Mouse (Mus musculus): ENCODE data around the gene Cmah. TPM values are rescaled to one million over a fixed set of nuclear protein-coding genes. Genes with fewer than 3 reads are reported as not detected.

The Cmah gene
- total and polyA plus RNA-seq, 3 experiments: 1.4 to 2.2 TPM; not detected in 1

- DNase-seq (ENCODE audit: low read depth, low spot score): no peak
- Histone ChIP-seq H3K27me3 (ENCODE audit: control insufficient read depth in 1 of 2, insufficient read depth in 2 of 2, low read length in 2 of 2) (peaks cover 9 to 13% of the 10 kb centered on the region in 2 experiments), H3K79me2 (ENCODE audit: control insufficient read depth, insufficient read depth, low read length, poor library complexity) (no peaks in the 10 kb centered on the region), H3K4me3 (ENCODE audit: control insufficient read depth in 1 of 2, insufficient read depth in 1 of 2, low read depth in 2 of 2, low read length in 2 of 2) (no peak overlapping the region), H3K27ac (ENCODE audit: control insufficient read depth, low read depth, low read length) (no peak overlapping the region), H3K4me1 (ENCODE audit: control insufficient read depth in 1 of 2, insufficient read depth in 2 of 2, low read length in 2 of 2) (no peaks in the 10 kb centered on the region), H3K36me3 (ENCODE audit: control insufficient read depth in 1 of 2, insufficient read depth in 2 of 2, low read length in 2 of 2) (no peaks in the 10 kb centered on the region), H3K9ac (ENCODE audit: control insufficient read depth, low read depth, low read length, poor library complexity, severe bottlenecking) (no peak overlapping the region), H3K9me3 (replicated peaks; ENCODE audit: insufficient read depth, low read length) (no peaks in the 10 kb centered on the region)
- TF ChIP-seq UBTF (IDR thresholded peaks at IDR 0.05; ENCODE audit: borderline replicate concordance, insufficient read depth, low read depth, low read length) (no peak), JUND (IDR thresholded peaks at IDR 0.05; ENCODE audit: low read depth, low read length) (no peak), MXI1 (IDR thresholded peaks at IDR 0.05; ENCODE audit: low read depth, low read length) (no peak), GATA1 (IDR thresholded peaks at IDR 0.05; ENCODE audit: low read depth, low read length) (no peak), RCOR1 (IDR thresholded peaks at IDR 0.05; ENCODE audit: low read depth, low read length) (no peak), MAZ (IDR thresholded peaks at IDR 0.05; ENCODE audit: low read depth, low read length) (no peak), BHLHE40 (IDR thresholded peaks at IDR 0.05; ENCODE audit: borderline replicate concordance, low read depth, low read length) (no peak), E2F4 (IDR thresholded peaks at IDR 0.05; ENCODE audit: borderline replicate concordance, low read depth, low read length) (no peak), USF2 (IDR thresholded peaks at IDR 0.05; ENCODE audit: borderline replicate concordance in 1 of 2, insufficient read depth in 1 of 2, low read depth in 1 of 2, low read length in 2 of 2) (no peak), TCF12 (IDR thresholded peaks at IDR 0.05; ENCODE audit: low read depth, low read length) (no peak), POLR2AphosphoS2 (IDR thresholded peaks at IDR 0.05; ENCODE audit: low read length) (no peak), CHD1 (IDR thresholded peaks at IDR 0.05; ENCODE audit: low read depth, low read length) (no peak), ZNF384 (IDR thresholded peaks at IDR 0.05; ENCODE audit: low read depth, low read length) (no peak), TBP (IDR thresholded peaks at IDR 0.05; ENCODE audit: low read depth, low read length) (no peak), MYB (IDR thresholded peaks at IDR 0.05; ENCODE audit: low read depth, low read length) (no peak), NELFE (IDR thresholded peaks at IDR 0.05; ENCODE audit: low read depth, low read length) (no peak), ETS1 (IDR thresholded peaks at IDR 0.05; ENCODE audit: low read depth, low read length) (no peak), GABPA (IDR thresholded peaks at IDR 0.05; ENCODE audit: low read depth, low read length) (no peak)
Observed at GRCm38 (mm10) chr13:24332537-24332936, 5.3 kb downstream of the Cmah start.

DNA sequence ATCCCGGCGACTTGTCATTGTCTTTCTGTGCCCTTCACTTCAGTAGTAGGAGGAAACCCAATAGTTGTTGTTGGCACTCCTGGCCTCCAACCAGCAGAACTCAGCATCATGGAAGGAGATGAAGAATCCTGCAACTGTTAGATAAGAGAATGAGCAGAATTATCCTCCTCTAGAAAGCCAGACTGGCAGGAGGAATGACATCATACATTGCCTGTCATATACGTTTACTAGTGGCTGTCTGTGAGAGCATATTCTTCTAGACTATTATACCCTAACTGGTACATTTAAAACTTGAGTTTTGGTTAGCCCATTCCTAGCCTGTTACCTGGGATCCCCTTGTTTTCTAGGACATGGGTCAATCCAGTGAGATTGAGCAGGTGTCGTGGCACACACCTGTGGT is 9.6 kb downstream of the Cmah start:
- peak; percentile 35 for DNase-seq (ENCODE audit: low read depth, low spot score)
- Histone ChIP-seq H3K4me3 (ENCODE audit: control insufficient read depth in 1 of 2, insufficient read depth in 1 of 2, low read depth in 2 of 2, low read length in 2 of 2) (no peak overlapping the region), H3K9ac (ENCODE audit: control insufficient read depth, low read depth, low read length, poor library complexity, severe bottlenecking) (no peak overlapping the region), H3K36me3 (ENCODE audit: control insufficient read depth in 1 of 2, insufficient read depth in 2 of 2, low read length in 2 of 2) (0 out of 4 replicates have a peak, but pooled peaks cover 0 to 6% of the 10 kb centered on the region in 2 experiments), H3K79me2 (ENCODE audit: control insufficient read depth, insufficient read depth, low read length, poor library complexity) (no peaks in the 10 kb centered on the region), H3K4me1 (ENCODE audit: control insufficient read depth in 1 of 2, insufficient read depth in 2 of 2, low read length in 2 of 2) (peaks cover 0 to 7% of the 10 kb centered on the region in 2 experiments; a peak in 2 of 4 replicates), H3K27me3 (ENCODE audit: control insufficient read depth in 1 of 2, insufficient read depth in 2 of 2, low read length in 2 of 2) (peaks cover 1 to 13% of the 10 kb centered on the region in 2 experiments; a peak in 3 of 4 replicates), H3K9me3 (replicated peaks; ENCODE audit: insufficient read depth, low read length) (no peaks in the 10 kb centered on the region), H3K27ac (ENCODE audit: control insufficient read depth, low read depth, low read length) (no peak overlapping the region)
- TF ChIP-seq UBTF (IDR thresholded peaks at IDR 0.05; ENCODE audit: borderline replicate concordance, insufficient read depth, low read depth, low read length): no peak
- 0 out of 2 replicates have a peak, but pooled peaks have one; percentile 9 for TF ChIP-seq GATA1 (IDR thresholded peaks at IDR 0.05; ENCODE audit: low read depth, low read length)
